In the genomic region with DNA sequence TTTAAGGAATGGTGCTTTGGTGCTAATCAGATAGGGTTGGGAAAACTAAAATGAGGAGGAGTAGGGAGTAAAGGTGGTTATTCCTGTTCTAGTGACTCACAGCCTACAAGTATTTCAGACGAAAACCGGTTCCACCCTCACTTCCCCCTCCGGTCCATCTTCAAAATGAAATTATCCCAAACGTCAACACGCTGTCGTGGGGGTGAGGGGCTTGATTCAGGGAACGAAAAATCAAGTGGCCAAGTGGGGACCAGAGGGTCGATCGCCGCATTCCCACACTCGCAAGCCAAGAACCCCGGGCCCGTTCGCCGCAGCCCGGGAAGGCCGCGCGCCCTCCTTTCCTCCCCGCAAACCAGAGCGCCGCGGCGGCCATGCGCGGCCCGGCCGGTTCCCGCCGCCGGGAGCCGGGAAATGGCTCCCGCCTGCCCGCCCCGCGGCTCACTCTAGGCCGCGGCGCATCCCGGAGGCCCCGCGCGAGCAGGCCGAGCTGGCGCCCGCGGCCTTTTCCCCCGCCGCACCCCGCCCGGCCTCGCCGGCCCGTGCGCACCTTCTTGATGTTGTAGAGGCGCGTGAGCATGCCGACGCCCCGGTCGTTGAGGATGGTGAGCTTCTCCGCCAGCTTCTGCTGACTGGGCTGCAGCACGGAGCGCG, we compare ENCODE assay signal across 8 mouse cellular contexts. TPM values are rescaled to one million over a fixed set of nuclear protein-coding genes. Genes with fewer than 3 reads are reported as not detected.
DNase-seq lines count a peak whose midpoint lies in the region; ATAC-seq and TF ChIP-seq lines count a peak whose summit lies in the region.

No protein-coding gene starts in this region.

- under 1% methylated on average over 64 of the region's 65 CpGs for WGBS in kidney, adult 2 months
- WGBS in midbrain, embryonic 10.5 days = under 1% methylated on average over 40 of the region's 65 CpGs

- TF ChIP-seq CTCF in kidney, adult 2 months (conservative IDR thresholded peaks at IDR 0.05; ENCODE audit: insufficient read depth, insufficient read length, low read depth, low read length) = no peak
- no peak for TF ChIP-seq CTCF in G1E (IDR thresholded peaks at IDR 0.05; ENCODE audit: low read depth, low read length)

- peak; percentile 51 for DNase-seq in kidney, adult 2 months
- no peak for DNase-seq in kidney, postnatal 14 days
- DNase-seq in G1E (ENCODE audit: low spot score) = peak; percentile 19
- DNase-seq in c-Kit-positive CD71-positive TER-119-negative erythroid progenitor cells, embryonic 14.5 days (ENCODE audit: low read depth) = peak; percentile 17
- DNase-seq in left cerebral cortex, adult 8-10 months (ENCODE audit: low spot score in 2 of 2) = peak; percentile 37
- no peak for DNase-seq in midbrain, embryonic 10.5 days (ENCODE audit: low spot score)
- DNase-seq in testis, postnatal 10 days (ENCODE audit: low spot score) = peak; percentile 59

- H3K27ac ChIP-seq in kidney, adult 2 months (ENCODE audit: insufficient read depth, low read depth, low read length) = peak overlapping the region; percentile 88
- peak overlapping the region; percentile 99 for H3K27ac ChIP-seq in midbrain, embryonic 10.5 days (replicated peaks)

- TF ChIP-seq POLR2A in kidney, adult 2 months (IDR thresholded peaks at IDR 0.05; ENCODE audit: low read depth, low read length) = no peak

- no peaks in the 10 kb centered on the region for H3K27me3 ChIP-seq in kidney, adult 2 months (replicated peaks; ENCODE audit: control insufficient read depth, insufficient read depth, low read length)
- H3K27me3 ChIP-seq in G1E (ENCODE audit: insufficient read depth, low read length) = peaks cover 11% of the 10 kb centered on the region
- H3K27me3 ChIP-seq in midbrain, embryonic 10.5 days (ENCODE audit: low read depth, poor library complexity, severe bottlenecking) = no peaks in the 10 kb centered on the region

- H3K4me1 ChIP-seq in kidney, adult 2 months (ENCODE audit: control insufficient read depth, insufficient read depth, low read length) = peaks cover 17% of the 10 kb centered on the region
- peaks cover 23% of the 10 kb centered on the region for H3K4me1 ChIP-seq in G1E (ENCODE audit: insufficient read depth, low read depth, low read length)
- peaks cover 19% of the 10 kb centered on the region for H3K4me1 ChIP-seq in midbrain, embryonic 10.5 days

- H3K4me3 ChIP-seq in kidney, adult 2 months (ENCODE audit: insufficient read depth, low read depth, low read length) = peak overlapping the region; percentile 72
- peak overlapping the region; percentile 84 for H3K4me3 ChIP-seq in G1E (ENCODE audit: low read depth, low read length)
- H3K4me3 ChIP-seq in midbrain, embryonic 10.5 days = peak overlapping the region; percentile 93

- no peaks in the 10 kb centered on the region for H3K9me3 ChIP-seq in G1E (replicated peaks)
- no peaks in the 10 kb centered on the region for H3K9me3 ChIP-seq in midbrain, embryonic 10.5 days (replicated peaks)

- ATAC-seq in G1E (ENCODE audit: extremely low read depth, insufficient number of reproducible peaks, low FRiP score, poor library complexity, severe bottlenecking) = no peak
- ATAC-seq in granulocyte monocyte progenitor cell, adult 5-6 weeks (replicated peaks; ENCODE audit: poor library complexity, severe bottlenecking) = peak; percentile 15

- no peaks in the 10 kb centered on the region for H3K36me3 ChIP-seq in kidney, adult 2 months (ENCODE audit: control insufficient read depth, insufficient read depth, low read length)
- peaks cover 5% of the 10 kb centered on the region for H3K36me3 ChIP-seq in G1E (replicated peaks)
- peaks cover 4% of the 10 kb centered on the region; the same call in 1 of the 2 replicates for H3K36me3 ChIP-seq in midbrain, embryonic 10.5 days

RNA-seq across cellular contexts. Expression of a gene that starts 0.7 kb away (rescaled TPM):
- polyA plus RNA-seq in kidney, adult 2 months (2012; rRNA removed) = 39.7 and 45.9 TPM in 2 replicates
- 28.2 and 37.2 TPM in 2 replicates for total RNA-seq in G1E (2014; fragmentation: Nextera tagmentation)
- 62.6 and 64.9 TPM in 2 replicates for total RNA-seq in G1E (2017)
- 4.3 and 5.0 TPM in 2 replicates for polyA plus RNA-seq in G1E (2012)
- total RNA-seq in granulocyte monocyte progenitor cell, adult 5-6 weeks (2014; fragmentation: Nextera tagmentation) = 0.11 TPM in 1 of 2 replicates, not detected in the other
- total RNA-seq in granulocyte monocyte progenitor cell, adult 5-6 weeks (2017) = 1.3 and 1.7 TPM in 2 replicates
- total RNA-seq in left cerebral cortex, adult 8-10 months (2022) = 100 to 1,000 TPM; 371 to 450 (median 413) TPM
- 59.9 and 65.0 TPM in 2 replicates for polyA plus RNA-seq in midbrain, embryonic 10.5 days (2016; fragmentation: Nextera tagmentation; extraction: Ambion mirVana)

RNA-seq across cellular contexts. Expression of a gene that starts 36.4 kb away (rescaled TPM):
- 6.0 and 7.8 TPM in 2 replicates for polyA plus RNA-seq in kidney, adult 2 months (2012; rRNA removed)
- total RNA-seq in G1E (2014; fragmentation: Nextera tagmentation) (27.0 and 30.1 TPM in 2 replicates), G1E (2017) (19.3 and 21.8 TPM in 2 replicates)
- 0.46 and 1.1 TPM in 2 replicates for polyA plus RNA-seq in G1E (2012)
- 10.3 and 11.5 TPM in 2 replicates for total RNA-seq in granulocyte monocyte progenitor cell, adult 5-6 weeks (2014; fragmentation: Nextera tagmentation)
- total RNA-seq in granulocyte monocyte progenitor cell, adult 5-6 weeks (2017) = 6.2 and 13.1 TPM in 2 replicates
- 10 to 100 TPM; 18.2 to 23.2 (median 22.5) TPM for total RNA-seq in left cerebral cortex, adult 8-10 months (2022)
- 16.6 and 16.8 TPM in 2 replicates for polyA plus RNA-seq in midbrain, embryonic 10.5 days (2016; fragmentation: Nextera tagmentation; extraction: Ambion mirVana)

RNA-seq across cellular contexts. Expression of a gene that starts 36.6 kb away (rescaled TPM):
- 20.5 and 22.0 TPM in 2 replicates for polyA plus RNA-seq in kidney, adult 2 months (2012; rRNA removed)
- total RNA-seq in G1E (2014; fragmentation: Nextera tagmentation) (65.8 and 73.1 TPM in 2 replicates), G1E (2017) (85.6 and 87.8 TPM in 2 replicates)
- polyA plus RNA-seq in G1E (2012) = 1.2 and 2.2 TPM in 2 replicates
- total RNA-seq in granulocyte monocyte progenitor cell, adult 5-6 weeks (2014; fragmentation: Nextera tagmentation) = 22.2 and 37.5 TPM in 2 replicates
- total RNA-seq in granulocyte monocyte progenitor cell, adult 5-6 weeks (2017) = 35.3 and 49.2 TPM in 2 replicates
- total RNA-seq in left cerebral cortex, adult 8-10 months (2022) = 10 to 100 TPM; 13.6 to 17.2 (median 15.3) TPM
- polyA plus RNA-seq in midbrain, embryonic 10.5 days (2016; fragmentation: Nextera tagmentation; extraction: Ambion mirVana) = 72.4 and 75.5 TPM in 2 replicates

Comparison
In these comparisons a context has a peak if more than half of its experiments do, and no peak if none do; other contexts are left out.
1. DNase-seq: peak in kidney, adult 2 months (single experiment), G1E (single experiment), c-Kit-positive CD71-positive TER-119-negative erythroid progenitor cells, embryonic 14.5 days (single experiment), left cerebral cortex, adult 8-10 months (2 of 2) and testis, postnatal 10 days (single experiment); none in kidney, postnatal 14 days (single experiment) and midbrain, embryonic 10.5 days (single experiment).
2. RNA of a gene that starts 0.7 kb away (total RNA-seq): 371 to 450 TPM in left cerebral cortex, adult 8-10 months and 28.2 to 64.9 TPM in G1E; 0.11 to 1.7 TPM in granulocyte monocyte progenitor cell, adult 5-6 weeks; every median in the first group is over 10 times any median in the second.
3. Peak in every context shown above with its lines, with median percentiles within 50 percentile points of each other: H3K4me3 ChIP-seq.